Mouse (Mus musculus) pancreas, adult 10 weeks (tissue): ENCODE measurements around the gene Gm5134. TPM values are rescaled to one million over a fixed set of nuclear protein-coding genes. Genes with fewer than 3 reads are reported as not detected.

Experiments
- polyA plus RNA-seq: library from polyadenylated mRNA; stranded (reverse); fragments of 350-450 nt; fragmentation: Illumina TruSeq; extraction: RNeasy Lipid Tissue Mini Kit (QIAGEN cat#74804); gene quantifications from one replicate; pipeline ENCODE4 v1.2.3, GENCODE M21; 2015; ENCODE audit warnings: low read depth, low replicate concordance; ENCODE audit not compliant: insufficient read depth

Gene Gm5134
- not detected for polyA plus RNA-seq

GRCm38 (mm10) chr10:75954381-75954811 is at the start of gene Gm5134:
Gm5134 (plus strand) TSS chr10:75954514.

GRCm38 (mm10) chr10:75921026-75921725 is 33.1 kb upstream of the Gm5134 start, which contains the start of gene Smarcb1:
Smarcb1 (minus strand) TSS chr10:75921617.

GRCm38 (mm10) chr10:75932891-75933290 is 21.4 kb upstream of the Gm5134 start, which contains the start of gene Chchd10:
Chchd10 (plus strand) TSS chr10:75933130.

GRCm38 (mm10) chr10:75935680-75936541 is 18.4 kb upstream of the Gm5134 start, which contains the start of gene Mmp11:
Mmp11 (minus strand) TSS chr10:75936496.

GRCm38 (mm10) chr10:75940520-75940919 is 13.8 kb upstream of the Gm5134 start, which contains the start of gene Gm867:
Gm867 (minus strand) TSS chr10:75940672.

GRCm38 (mm10) chr10:75942736-75943477 is 11.4 kb upstream of the Gm5134 start, which contains the start of gene Vpreb3:
Vpreb3 (plus strand) TSS chr10:75943057.

GRCm38 (mm10) chr10:76032402-76033118 is 78.2 kb downstream of the Gm5134 start, which contains the start of gene Zfp280b:
Zfp280b (plus strand) TSS chr10:76032650.

Other genes with a start within 250 kb of the Gm5134 start
- 25.9 TPM for gene Cabin1, start 190.2 kb upstream of the Gm5134 start, polyA plus RNA-seq
- 16.3 TPM for gene Ddt, start 181.1 kb upstream of the Gm5134 start, polyA plus RNA-seq
- not detected for gene Gm20441, start 173.6 kb upstream of the Gm5134 start, polyA plus RNA-seq
- 13.3 TPM for gene Gstt3, start 173.1 kb upstream of the Gm5134 start, polyA plus RNA-seq
- 30.6 TPM for gene Gstt1, start 155.9 kb upstream of the Gm5134 start, polyA plus RNA-seq
- gene Gstt4, start 132.0 kb upstream of the Gm5134 start, polyA plus RNA-seq = not detected
- gene Gstt2, start 117.1 kb upstream of the Gm5134 start, polyA plus RNA-seq = 17.0 TPM
- 62.3 TPM for gene Mif, start 94.3 kb upstream of the Gm5134 start, polyA plus RNA-seq
- 253 TPM for gene Derl3, start 61.1 kb upstream of the Gm5134 start, polyA plus RNA-seq
- gene Smarcb1, start 32.9 kb upstream of the Gm5134 start, polyA plus RNA-seq = 11.9 TPM
- 118 TPM for gene Chchd10, start 21.4 kb upstream of the Gm5134 start, polyA plus RNA-seq
- 1.2 TPM for gene Mmp11, start 18.0 kb upstream of the Gm5134 start, polyA plus RNA-seq
- gene Gm867, start 13.8 kb upstream of the Gm5134 start, polyA plus RNA-seq = not detected
- gene Vpreb3, start 11.5 kb upstream of the Gm5134 start, polyA plus RNA-seq = 3.9 TPM
- 2.3 TPM for gene Zfp280b, start 78.1 kb downstream of the Gm5134 start, polyA plus RNA-seq
- not detected for gene Slc5a4b, start 156.4 kb downstream of the Gm5134 start, polyA plus RNA-seq
- not detected for gene Slc5a4a, start 192.9 kb downstream of the Gm5134 start, polyA plus RNA-seq